Mouse (Mus musculus): Measurements from ENCODE around the gene Ush1c. TPM values are rescaled to one million over a fixed set of nuclear protein-coding genes. Genes with fewer than 3 reads are reported as not detected.
"Not testable (repeated sequence)": the region's sequence is repeated elsewhere in the genome, so short reads cannot be mapped to it uniquely, and the experiment has no call there.

Gene Ush1c
- total RNA-seq, 2 experiments from 2014 or later, result not detected

DNA sequence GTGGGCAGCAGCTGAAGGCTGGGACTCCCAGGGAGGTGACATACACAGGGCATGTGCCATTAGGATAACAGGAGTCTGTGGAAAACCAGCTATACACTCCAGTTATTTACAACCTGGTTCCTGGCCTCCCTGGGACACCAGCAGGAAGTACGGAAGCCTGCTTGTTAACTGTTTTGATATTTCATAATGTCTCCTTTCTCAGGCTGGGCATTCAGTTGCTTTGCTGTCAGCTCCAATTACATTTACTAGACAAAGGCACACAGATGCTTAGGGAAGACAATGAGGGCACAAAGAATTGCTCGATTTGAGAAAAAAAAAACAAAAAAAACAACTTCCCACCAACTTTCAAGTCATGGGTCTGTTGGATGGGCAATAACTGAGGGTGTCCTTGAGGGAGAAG is 21.8 kb downstream of the Ush1c start:
- intact Hi-C loops (cut with DNase I), result no loop called here
- no peak for DNase-seq (ENCODE audit: low spot score in 2 of 2)

DNA sequence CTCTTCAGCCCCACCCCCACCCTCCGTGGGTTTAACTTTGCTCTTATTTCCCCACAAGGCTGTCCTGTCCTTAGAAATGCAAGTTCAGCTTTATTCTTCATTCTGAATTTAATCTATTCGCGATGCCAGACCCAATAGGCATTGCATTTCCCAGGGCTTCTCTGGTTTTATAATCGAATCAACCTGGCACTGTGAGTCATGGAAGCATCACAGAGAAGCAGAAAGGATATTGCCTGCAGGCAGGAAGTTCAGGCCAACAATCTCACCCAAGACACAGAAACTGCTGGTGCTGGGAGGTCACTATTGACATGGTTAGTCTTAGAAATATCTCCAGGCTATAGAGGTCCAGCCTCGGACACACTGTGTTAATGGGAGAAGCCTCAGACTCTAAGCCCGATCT is 28.0 kb downstream of the Ush1c start:
- intact Hi-C loops (cut with DNase I), result no loop called here
- DNase-seq (ENCODE audit: low spot score in 2 of 2), result no peak

DNA sequence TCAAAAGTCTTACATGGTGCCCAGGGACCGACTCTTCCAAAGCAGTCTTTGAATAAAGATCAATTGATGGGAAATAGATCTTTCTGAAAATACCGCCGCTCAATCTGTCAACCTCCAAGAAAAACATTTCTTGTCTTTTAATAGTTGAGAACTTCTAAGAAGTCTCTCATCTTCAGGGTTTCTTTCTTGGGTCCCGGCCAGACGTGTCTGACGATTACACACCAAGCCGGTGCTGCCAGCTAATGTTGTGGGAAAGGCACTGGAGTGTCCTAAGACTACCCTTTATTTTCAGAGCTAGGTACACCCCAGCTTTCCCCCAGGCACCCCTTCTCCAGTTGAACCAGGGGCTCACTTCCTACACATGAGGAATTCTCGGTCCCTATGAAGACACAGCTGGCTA is 30.2 kb downstream of the Ush1c start:
- intact Hi-C loops (cut with DNase I), result no loop called here
- peak in 1 of 2 experiments; percentile 49 for DNase-seq (ENCODE audit: low spot score in 2 of 2)

DNA sequence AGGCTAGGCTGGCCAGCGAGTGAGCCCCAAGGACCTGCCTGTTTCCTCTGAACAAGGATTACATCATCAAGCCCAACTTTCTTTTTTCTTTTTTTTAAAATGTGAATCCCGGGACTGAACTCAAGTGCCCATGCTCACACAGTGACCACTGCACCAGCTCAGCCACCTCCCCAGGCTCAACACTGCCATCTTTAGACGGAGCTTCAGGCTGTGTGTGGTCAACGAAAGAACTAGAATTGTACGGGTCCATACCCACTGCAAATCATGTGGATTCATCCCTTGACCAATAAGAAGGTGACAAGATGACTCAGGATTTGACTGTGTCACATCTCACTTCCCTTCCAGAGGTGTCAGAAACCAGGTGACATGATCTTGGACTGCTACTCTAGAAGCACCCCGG is 33.5 kb downstream of the Ush1c start:
- no peak for DNase-seq (ENCODE audit: low spot score in 2 of 2)

DNA sequence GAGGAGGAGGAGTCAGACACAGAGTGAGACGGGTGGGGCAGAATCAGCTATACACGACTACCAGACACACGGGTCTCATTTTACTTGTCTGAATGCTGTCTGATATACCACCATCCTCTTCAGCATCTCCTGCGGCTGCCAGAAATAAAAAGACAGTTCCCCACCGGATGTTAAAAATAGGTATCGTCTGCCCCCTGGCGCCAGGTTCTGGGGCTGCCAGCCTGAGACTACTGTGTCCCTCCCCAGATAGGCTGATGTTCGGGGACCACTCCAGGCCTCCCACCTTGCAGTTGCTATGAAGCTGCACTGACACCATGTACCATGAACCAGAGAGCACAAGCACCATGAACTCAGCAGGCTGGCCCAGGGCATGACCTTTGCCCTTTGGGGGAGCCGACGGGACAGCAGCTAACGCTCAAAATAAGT is 34.2 kb downstream of the Ush1c start:
- intact Hi-C loops (cut with DNase I), result loop anchor here (1.0 kb wide), 1 partner anchor 108 kb away; no protein-coding TSS in a partner anchor
- DNase-seq (ENCODE audit: low spot score in 2 of 2), result peak; percentile 54 to 61

More for the DNA sequence above, 33.5 kb downstream of the Ush1c start:
- intact Hi-C loops (cut with DNase I), result loop anchor here (1.0 kb wide), 1 partner anchor 108 kb away; no protein-coding TSS in a partner anchor

DNA sequence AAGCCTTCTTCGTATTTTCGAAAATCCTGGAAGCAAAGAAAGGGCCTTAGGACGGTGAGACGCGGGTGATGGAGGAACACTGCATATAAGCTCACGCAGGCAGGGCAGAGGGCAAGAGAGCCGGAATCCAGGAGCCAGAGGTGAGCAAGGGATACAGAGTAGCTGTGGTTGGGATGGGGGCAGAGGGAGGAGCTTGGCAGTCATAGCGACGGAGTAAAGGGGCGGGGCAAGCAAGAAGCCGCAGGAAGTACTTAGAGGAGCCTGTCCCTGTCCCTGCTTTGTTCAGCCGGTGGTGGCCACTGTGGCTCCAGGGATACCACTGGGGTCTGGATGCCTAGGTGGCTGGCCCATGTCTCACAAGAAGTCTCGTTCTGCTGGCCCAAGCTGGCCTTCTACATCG is 36.7 kb downstream of the Ush1c start:
- no peak for DNase-seq (ENCODE audit: low spot score in 2 of 2)
- intact Hi-C loops (cut with DNase I), result no loop called here

DNA sequence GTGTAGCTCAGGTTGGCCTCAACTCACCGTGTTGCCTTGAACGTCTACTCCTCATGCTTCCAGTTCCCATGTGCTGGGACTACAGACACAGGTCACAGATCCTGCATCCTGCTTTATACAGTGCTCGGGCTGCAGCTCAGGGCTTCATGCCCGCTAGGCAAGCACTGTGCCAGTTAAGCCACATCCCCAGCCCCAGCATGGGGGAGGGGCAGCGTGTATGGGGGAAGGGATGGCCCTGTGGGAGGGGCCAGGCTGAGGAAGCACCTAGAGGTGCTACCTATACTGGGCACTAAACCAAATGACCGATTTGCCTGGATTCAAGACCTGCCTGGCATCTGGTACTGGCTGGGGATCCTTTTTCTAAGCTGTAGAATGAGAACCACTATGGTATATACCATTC is 38.3 kb downstream of the Ush1c start:
- intact Hi-C loops (cut with DNase I), result no loop called here
- no peak for DNase-seq (ENCODE audit: low spot score in 2 of 2)

DNA sequence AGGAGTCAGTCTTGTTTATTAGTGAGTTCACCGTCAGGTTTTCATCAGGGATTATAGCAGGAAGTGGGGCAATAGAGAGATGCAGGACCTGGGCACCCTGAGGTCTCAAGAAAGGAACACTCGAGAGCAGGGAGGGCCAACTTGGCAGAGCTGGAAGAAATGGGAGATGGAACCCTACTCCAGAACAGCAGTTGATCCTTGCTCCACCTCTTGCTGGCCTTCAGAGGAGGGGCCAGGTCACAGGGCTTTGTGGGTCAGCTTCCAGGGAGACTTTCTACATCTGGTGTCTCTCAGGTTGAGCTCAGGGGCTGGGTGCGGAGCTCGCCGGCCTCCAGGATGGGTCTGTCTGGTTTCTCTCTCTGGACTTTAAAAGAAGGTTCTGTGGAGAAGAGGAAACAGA is 42.9 kb downstream of the Ush1c start:
- no peak for DNase-seq (ENCODE audit: low spot score in 2 of 2)
- intact Hi-C loops (cut with DNase I), result no loop called here

DNA sequence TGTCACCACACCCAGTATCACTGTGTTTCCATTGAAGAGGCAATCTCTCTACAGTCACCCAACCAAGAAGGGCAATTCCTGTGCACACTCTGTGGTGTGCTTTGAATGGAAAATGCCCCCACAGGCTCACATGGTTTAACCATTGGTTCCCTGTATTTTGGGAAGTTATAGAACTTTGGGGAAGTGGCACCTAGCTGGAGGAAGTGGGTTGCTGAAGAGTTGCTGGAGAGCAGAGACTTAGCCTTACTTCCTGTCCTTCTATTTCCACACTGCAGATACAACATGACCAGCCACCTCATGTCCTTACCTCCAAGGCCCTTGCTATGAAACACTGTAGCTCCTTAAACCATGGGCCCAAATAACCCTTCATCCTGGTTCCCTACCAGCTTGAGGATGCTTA is 54.1 kb downstream of the Ush1c start:
- DNase-seq (ENCODE audit: low spot score in 2 of 2), result no peak
- intact Hi-C loops (cut with DNase I), result no loop called here

DNA sequence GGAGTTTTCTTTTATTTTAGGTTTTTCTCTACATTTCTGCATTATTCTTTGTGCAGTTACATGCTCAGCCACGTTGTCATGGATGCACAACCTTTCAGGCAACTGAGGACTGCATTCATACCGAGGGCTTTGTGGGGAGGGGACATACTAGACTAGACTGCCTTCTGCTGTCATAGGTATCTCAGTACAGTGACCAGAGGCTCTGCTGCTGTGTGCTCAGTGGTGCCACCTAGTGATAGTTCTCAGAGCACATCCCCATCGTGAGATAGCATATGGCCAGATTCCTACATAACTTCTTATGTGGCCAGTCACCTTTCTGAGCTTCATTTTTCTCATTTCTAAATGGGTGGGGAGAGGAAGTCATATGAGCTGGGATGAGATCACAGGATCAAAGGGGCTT is 56.7 kb downstream of the Ush1c start:
- intact Hi-C loops (cut with DNase I), result loop anchor here (1.0 kb wide), 1 partner anchor 83 kb away; no protein-coding TSS in a partner anchor
- DNase-seq (ENCODE audit: low spot score in 2 of 2), result peak; percentile 55 to 69

DNA sequence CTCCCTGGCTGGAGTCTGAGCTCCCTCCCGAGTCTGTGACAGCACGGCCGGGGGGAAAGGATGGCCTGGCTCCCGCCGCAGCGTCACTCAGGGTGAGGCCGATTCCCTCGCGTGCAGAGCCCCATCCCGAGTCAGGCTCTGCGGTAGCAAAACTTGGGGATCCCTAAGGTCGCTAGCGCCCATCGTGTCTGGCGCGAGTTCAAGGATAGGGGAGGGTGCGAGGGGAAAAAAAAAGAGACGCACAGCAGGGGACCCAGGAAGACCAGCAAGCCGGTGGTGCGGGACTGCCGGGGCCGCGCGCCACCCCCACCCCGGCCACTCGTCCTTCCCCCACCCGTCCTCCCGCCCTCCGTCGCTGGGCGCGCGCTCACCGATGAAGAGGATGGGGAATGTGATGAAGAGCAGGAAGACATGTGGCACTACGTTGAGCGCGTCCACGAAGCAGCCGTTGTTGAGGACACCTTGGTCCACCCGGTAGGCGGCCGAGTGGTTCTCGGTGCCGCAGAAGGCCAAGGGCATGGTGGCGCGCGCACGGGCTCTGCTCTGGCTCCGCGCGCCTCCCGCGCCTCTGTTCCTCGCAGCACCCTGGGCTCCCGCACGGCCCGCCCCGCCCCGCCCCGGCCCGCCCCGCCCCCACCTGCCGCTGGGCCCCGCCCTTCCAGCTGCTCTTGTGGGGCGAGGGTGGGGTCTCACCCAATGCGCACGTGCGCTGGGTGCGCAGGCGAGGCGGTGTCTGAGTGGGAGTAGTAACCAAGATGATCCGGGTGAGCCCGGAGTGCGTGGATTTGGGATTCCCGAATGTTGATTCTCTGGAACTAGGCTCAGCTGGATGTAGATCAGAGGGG is 58.6 kb downstream of the Ush1c start, which contains the start of gene Abcc8:
Abcc8 (minus strand) TSS at position 603 of the 845 bp plus-strand sequence.
- intact Hi-C loops (cut with DNase I), result no loop called here
- peak; percentile 55 to 72 for DNase-seq (ENCODE audit: low spot score in 2 of 2)

DNA sequence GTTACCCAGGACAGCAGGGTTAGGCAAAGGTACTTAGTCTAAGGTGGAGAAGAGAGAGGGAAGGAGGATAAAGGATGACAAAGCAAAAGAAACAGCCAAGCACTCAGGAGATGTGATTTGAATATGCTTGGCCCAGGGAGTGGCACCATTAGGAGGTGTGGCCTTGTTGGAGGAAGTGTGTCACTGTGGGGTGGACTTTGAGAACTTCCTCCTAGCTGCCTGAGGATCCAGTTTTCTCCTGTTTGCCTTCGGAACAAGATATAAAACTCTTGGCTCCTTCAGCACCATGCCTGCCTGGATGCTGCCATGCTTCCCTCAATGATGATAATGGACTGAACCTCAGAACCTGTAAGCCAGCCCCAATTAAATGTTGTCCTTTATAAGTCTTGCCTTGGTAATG is 69.3 kb downstream of the Ush1c start:
- intact Hi-C loops (cut with DNase I), result not testable (repeated sequence)

DNA sequence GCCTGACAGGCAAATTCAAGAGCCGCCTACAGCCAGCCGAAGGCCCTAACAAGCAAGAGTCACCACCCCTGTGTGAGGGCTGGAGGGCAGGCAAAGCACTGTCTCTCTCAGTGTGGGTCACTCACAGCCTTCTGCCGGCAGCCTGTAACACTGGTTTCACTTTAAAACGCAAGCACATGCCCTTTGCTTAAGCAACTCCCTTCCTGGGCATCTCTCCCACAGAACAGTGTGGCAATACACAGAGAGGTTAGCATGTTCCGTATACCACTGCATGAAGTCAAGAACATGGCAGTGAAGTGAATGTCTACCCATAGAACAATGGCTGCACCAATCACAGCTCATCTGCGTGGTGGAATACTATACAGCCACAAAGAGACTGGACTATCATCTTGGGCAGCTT is 69.9 kb downstream of the Ush1c start:
- intact Hi-C loops (cut with DNase I), result no loop called here
- no peak for DNase-seq (ENCODE audit: low spot score in 2 of 2)

More for the DNA sequence above, 69.3 kb downstream of the Ush1c start:
- DNase-seq (ENCODE audit: low spot score in 2 of 2), result not testable (repeated sequence)

DNA sequence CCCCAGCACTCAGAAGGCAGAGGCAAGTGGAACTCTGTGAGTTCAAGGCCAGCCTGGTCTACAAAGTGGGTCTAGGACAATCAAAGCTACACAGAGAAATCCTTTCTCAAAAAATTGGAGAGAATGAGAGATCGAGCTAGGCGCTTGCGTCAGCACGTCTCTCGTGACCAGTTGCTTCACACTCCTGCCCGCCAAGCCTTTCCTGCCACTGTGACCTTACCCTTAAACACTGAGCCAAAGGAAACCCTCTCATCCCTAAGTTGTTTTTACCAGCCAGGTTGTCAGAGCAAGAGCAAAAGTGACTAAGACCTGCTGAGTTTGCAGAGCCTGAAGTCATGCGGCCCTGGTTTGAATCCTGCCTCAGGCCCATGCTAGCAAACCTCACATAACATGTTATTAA is 70.4 kb downstream of the Ush1c start:
- intact Hi-C loops (cut with DNase I), result no loop called here
- DNase-seq (ENCODE audit: low spot score in 2 of 2), result no peak

DNA sequence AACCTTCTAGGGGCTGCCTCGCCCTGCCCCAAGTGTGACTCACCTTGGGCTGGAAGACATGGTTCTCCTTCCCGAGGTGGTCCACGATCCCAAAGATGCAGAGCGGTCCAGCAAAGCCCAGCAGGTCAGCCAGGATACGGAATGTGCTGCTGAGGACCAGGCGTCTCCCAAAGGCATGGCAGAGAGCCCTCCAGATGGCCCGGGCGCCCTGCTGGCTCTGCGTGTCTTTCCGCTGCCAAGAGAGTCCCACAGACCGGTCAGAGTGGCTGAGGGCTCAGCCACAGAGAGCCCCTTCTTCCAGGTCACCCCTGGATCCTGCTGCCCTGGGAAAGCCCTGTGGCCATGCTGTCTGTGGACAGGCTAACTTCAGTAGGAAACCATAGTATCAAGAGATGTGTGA is 72.4 kb downstream of the Ush1c start:
- DNase-seq (ENCODE audit: low spot score in 2 of 2), result no peak
- intact Hi-C loops (cut with DNase I), result no loop called here

DNA sequence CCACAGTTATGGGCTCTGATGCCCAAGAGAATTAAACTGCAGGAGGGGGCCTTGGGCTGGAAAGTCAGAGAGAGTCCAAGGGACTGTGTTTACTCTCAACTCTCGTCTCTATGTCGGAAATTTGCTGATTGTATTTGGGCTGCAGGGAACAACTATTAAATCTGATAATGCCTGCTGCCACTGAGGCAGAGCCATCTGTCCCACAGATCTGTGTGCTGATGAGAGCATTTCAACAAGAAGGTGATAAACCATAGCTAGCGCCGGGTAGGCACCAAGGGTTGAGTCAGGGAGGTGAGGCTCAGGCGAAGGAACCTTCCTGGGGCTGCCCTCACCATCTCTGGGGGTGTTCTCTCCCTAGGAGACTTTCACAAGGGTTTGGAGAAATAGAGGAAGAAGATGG is 75.6 kb downstream of the Ush1c start:
- intact Hi-C loops (cut with DNase I), result no loop called here
- DNase-seq (ENCODE audit: low spot score in 2 of 2), result no peak

DNA sequence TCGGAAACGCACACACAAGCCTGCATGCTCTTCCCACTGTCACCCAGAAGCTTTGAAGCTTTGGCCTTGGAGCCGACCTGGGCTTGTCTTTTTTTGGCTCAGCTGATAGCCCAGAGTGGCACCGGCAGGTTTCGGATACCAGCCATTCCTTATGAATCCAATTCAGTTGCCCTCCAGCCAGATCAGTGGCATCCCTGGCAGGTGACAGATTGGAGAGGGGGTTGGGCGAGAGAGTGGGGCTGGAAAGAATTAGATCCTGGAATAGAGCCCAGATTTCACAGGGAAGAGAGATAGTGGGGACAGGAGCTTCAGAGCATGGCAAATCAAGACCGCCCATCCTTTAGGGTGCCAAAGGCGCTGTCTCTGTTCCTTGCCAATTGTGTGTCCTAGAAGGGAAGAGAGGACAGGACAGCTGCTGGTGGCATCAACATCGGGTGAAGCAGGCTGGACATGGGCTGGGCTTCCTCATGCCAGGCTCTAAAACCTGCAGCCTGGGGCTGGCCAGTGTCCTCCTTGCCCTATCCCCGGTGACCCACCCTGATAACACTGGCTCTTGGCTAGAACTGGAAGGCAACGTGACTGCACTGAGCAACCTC is 76.1 kb downstream of the Ush1c start:
- intact Hi-C loops (cut with DNase I), result no loop called here
- no peak for DNase-seq (ENCODE audit: low spot score in 2 of 2)

DNA sequence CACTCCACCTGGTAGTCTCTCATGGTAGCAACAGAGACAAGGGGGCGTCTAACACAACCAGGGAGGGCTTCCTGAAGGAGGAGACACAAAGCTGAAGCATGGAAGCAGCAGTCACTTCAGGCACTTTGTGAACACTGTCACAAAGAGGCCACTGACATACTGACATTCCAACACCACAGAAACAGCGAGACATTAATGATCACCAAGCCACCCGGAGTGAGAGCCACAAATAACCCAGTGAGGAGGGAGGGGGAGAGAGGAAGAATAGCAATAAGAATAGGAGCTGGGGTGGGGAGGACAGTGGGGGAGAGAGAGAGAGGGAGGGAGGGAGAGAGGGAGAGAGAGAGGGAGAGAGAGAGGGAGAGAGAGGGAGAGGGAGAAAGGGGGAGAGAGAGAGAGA is 76.7 kb downstream of the Ush1c start:
- intact Hi-C loops (cut with DNase I), result no loop called here
- DNase-seq (ENCODE audit: low spot score in 2 of 2), result no peak

DNA sequence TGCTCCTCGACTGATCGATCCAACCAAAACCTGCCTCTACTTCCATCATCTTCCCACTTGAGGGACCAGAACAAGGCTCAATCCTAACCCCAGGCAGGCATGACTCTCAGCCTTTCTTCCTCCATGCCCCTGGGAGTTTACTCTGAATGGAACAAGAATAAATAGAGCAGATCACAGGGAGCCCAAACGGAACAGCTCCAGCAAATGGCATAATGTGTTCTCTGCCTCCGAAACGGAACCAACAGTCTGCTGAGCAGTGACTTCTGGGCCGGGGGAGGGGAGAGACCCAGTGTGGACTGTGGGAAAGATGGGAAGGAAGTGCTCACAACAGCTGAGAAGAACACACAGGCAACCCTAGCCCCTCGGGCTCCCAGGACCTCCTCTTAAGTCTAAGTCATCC is 80.6 kb downstream of the Ush1c start:
- intact Hi-C loops (cut with DNase I), result no loop called here
- no peak for DNase-seq (ENCODE audit: low spot score in 2 of 2)

DNA sequence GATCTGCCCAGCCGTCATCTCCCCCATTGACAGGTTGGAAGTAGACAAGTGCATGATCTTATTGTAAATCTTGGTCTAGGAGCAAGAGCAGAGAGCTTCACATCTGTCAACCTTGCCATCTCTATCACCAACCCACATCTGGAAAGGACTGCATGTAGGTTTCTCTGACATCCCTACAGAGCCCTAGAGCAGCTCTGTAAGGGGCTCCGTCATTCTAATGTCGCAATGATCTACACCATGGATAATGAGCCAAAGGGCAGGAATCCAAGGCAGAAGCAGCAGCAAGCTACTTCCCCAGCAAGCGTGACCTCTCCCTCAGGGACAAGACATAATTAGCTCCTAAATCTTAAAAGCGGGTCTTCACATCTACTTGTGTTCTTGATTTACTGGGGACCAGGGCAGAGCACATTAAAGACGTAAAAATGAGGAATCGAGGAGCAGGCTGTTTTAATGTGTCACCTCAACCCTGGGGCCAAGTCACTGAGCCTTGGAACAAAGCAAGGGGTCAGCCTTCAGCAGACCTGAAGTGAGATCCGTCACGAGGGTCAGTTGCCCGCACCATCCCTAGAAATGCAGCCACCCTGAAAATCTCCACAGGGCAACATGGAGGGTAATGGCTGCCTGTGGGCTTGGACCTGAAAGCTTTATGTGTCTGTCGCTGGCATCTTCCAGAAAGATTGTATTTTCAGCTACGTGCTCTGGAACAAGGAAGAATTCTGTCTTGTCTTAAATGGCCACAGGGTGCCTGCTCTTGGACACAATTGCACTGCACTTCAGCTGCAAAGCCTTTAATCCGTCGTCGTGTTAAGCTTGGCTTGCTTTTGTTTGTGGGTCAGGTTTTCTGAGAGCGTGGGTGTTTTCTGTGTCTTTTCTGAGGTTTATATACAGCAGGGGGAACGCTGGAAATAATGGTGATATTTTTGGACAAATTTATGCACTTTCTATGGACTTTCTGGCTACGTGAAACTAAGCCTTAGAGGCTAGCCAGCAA is 83.5 kb downstream of the Ush1c start:
- intact Hi-C loops (cut with DNase I), result no loop called here
- peak in 1 of 2 experiments; percentile 67 for DNase-seq (ENCODE audit: low spot score in 2 of 2)

All from left cerebral cortex, postnatal 25 days (tissue).